Mouse (Mus musculus) adipose tissue, adult 10 weeks (tissue): ENCODE data around the gene Gm10324. TPM values are rescaled to one million over a fixed set of nuclear protein-coding genes. Genes with fewer than 3 reads are reported as not detected.

Experiments
- polyA plus RNA-seq: library from polyadenylated mRNA; stranded (reverse); fragments of 350-450 nt; fragmentation: Illumina TruSeq; extraction: RNeasy Lipid Tissue Mini Kit (QIAGEN cat#74804); gene quantifications from one replicate; pipeline ENCODE4 v1.2.3, GENCODE M21; 2014; ENCODE audit warnings: low read depth, low replicate concordance

Gene Gm10324
- polyA plus RNA-seq: not detected

GRCm38 (mm10) chr13:66119247-66119646, at the start of gene Gm10324:
Gene Gm10324, plus strand, starts transcription at chr13:66119547.

Other genes starting within 250 kb of the Gm10324 start
- gene Gm10772, start 108.0 kb downstream of the Gm10324 start, polyA plus RNA-seq: not detected